Mouse (Mus musculus): ENCODE data around the gene Rag2. TPM values are rescaled to one million over a fixed set of nuclear protein-coding genes. Genes with fewer than 3 reads are reported as not detected.

The Rag2 gene
- polyA plus RNA-seq, 1 experiment = not detected

- peak within 1 kb of the TSS; percentile 93 for H3ac ChIP-seq (ENCODE audit: control insufficient read depth, insufficient read length, low read depth)
- H3K36me3 ChIP-seq (ENCODE audit: control insufficient read depth, insufficient read depth) = peaks cover 4% of the 10 kb centered on the region
- H3K79me2 ChIP-seq (ENCODE audit: control insufficient read depth, insufficient read depth) = peaks cover 52% of the 10 kb centered on the region
- peaks cover 28% of the 10 kb centered on the region for H3K79me3 ChIP-seq (ENCODE audit: low read depth)
- TF ChIP-seq CEBPB (IDR thresholded peaks at IDR 0.05; ENCODE audit: low read depth) (no peak), USF1 (IDR thresholded peaks at IDR 0.05; ENCODE audit: low read depth) (no peak), CTCF (IDR thresholded peaks at IDR 0.05; ENCODE audit: control insufficient read depth, insufficient read depth, insufficient read length) (peak; percentile 90), MAX (IDR thresholded peaks at IDR 0.05) (no peak), MYOG (IDR thresholded peaks at IDR 0.05; ENCODE audit: control insufficient read depth, extremely low read depth, insufficient read length) (no peak), MYOD1 (IDR thresholded peaks at IDR 0.05; ENCODE audit: control insufficient read depth, insufficient read length, low read depth) (no peak), FOSL1 (IDR thresholded peaks at IDR 0.05; ENCODE audit: insufficient read depth, low read length, poor library complexity, severe bottlenecking) (no peak)
- H3K27me3 ChIP-seq (ENCODE audit: control insufficient read depth, insufficient read depth, insufficient read length) = peaks cover 19% of the 10 kb centered on the region
- peak within 1 kb of the TSS; percentile 95 for H3K4me3 ChIP-seq (ENCODE audit: insufficient read depth, poor library complexity, severe bottlenecking)
These were observed 53.9 kb downstream of the Rag2 start, which contains the start of gene Traf6 for GRCm38 (mm10) chr2:101678236-101679021. Traf6 (plus strand) TSS chr2:101678429.

GRCm38 (mm10) chr2:101679164-101679784 is 54.8 kb downstream of the Rag2 start:
- TF ChIP-seq MAX (IDR thresholded peaks at IDR 0.05) (no peak), CEBPB (IDR thresholded peaks at IDR 0.05; ENCODE audit: low read depth) (no peak), USF1 (IDR thresholded peaks at IDR 0.05; ENCODE audit: low read depth) (peak; percentile 47), CTCF (IDR thresholded peaks at IDR 0.05; ENCODE audit: control insufficient read depth, insufficient read depth, insufficient read length) (no peak), MYOG (IDR thresholded peaks at IDR 0.05; ENCODE audit: control insufficient read depth, extremely low read depth, insufficient read length) (no peak), FOSL1 (IDR thresholded peaks at IDR 0.05; ENCODE audit: insufficient read depth, low read length, poor library complexity, severe bottlenecking) (no peak), MYOD1 (IDR thresholded peaks at IDR 0.05; ENCODE audit: control insufficient read depth, insufficient read length, low read depth) (no peak)

More at GRCm38 (mm10) chr2:101679164-101679784, 54.8 kb downstream of the Rag2 start:
- peaks cover 54% of the 10 kb centered on the region for H3K79me2 ChIP-seq (ENCODE audit: control insufficient read depth, insufficient read depth)
- peaks cover 13% of the 10 kb centered on the region for H3K27me3 ChIP-seq (ENCODE audit: control insufficient read depth, insufficient read depth, insufficient read length)
- H3K36me3 ChIP-seq (ENCODE audit: control insufficient read depth, insufficient read depth) = peaks cover 13% of the 10 kb centered on the region
- peaks cover 28% of the 10 kb centered on the region for H3K79me3 ChIP-seq (ENCODE audit: low read depth)
- H3K4me3 ChIP-seq (ENCODE audit: insufficient read depth, poor library complexity, severe bottlenecking) = peak overlapping the region; percentile 95
- H3ac ChIP-seq (ENCODE audit: control insufficient read depth, insufficient read length, low read depth) = peak overlapping the region; percentile 63

Other genes with a start within 250 kb of the Rag2 start
- gene Rag1, start 24.8 kb downstream of the Rag2 start, polyA plus RNA-seq (2012; fragmentation: generic; extraction: Trizol) = not detected
- gene B230118H07Rik, start 24.8 kb downstream of the Rag2 start, polyA plus RNA-seq (2012; fragmentation: generic; extraction: Trizol) = 13.6 TPM
- 3.8 TPM for gene Traf6, start 53.7 kb downstream of the Rag2 start, polyA plus RNA-seq (2012; fragmentation: generic; extraction: Trizol)